Mouse (Mus musculus) ovary, postnatal 36 days (tissue): ENCODE measurements at regions not wholly inside any gene's neighbourhood (a gene's known extent, or its start where the extent isn't known, plus 50 kb on each side); places are given as distances from the start of the nearest gene placed in this dataset.

Source experiments
- DNase-seq: peaks from one replicate; pipeline ENCODE4 v3.0.0; 2022; ENCODE audit warnings: low spot score, mixed read lengths

GRCm38 (mm10) chr16:30118876-30119275, 54.7 kb downstream of the Hes1 start:
- no peak for DNase-seq

GRCm38 (mm10) chr16:30120330-30121265, 56.4 kb downstream of the Hes1 start:
- DNase-seq, result no peak

GRCm38 (mm10) chr16:30121596-30121995, 57.4 kb downstream of the Hes1 start:
- no peak for DNase-seq

- DNase-seq, result no peak
Observed at GRCm38 (mm10) chr16:30122211-30123070, 58.3 kb downstream of the Hes1 start.

- no peak for DNase-seq
Observed at GRCm38 (mm10) chr16:30127015-30127414, 62.8 kb downstream of the Hes1 start.

- no peak for DNase-seq
Observed at GRCm38 (mm10) chr16:30128787-30129186, 64.6 kb downstream of the Hes1 start.

GRCm38 (mm10) chr16:30129218-30130112, 65.3 kb downstream of the Hes1 start:
- no peak for DNase-seq

- no peak for DNase-seq
Observed at GRCm38 (mm10) chr16:30130113-30130471, 65.9 kb downstream of the Hes1 start.

GRCm38 (mm10) chr16:30132086-30132485, 67.9 kb downstream of the Hes1 start:
- no peak for DNase-seq

- peak; percentile 23 for DNase-seq
Observed at GRCm38 (mm10) chr16:30134642-30135165, 70.5 kb downstream of the Hes1 start.

GRCm38 (mm10) chr16:30136849-30137248, 72.7 kb downstream of the Hes1 start:
- DNase-seq, result no peak

- DNase-seq, result no peak
Observed at GRCm38 (mm10) chr16:30137812-30138211, 73.6 kb downstream of the Hes1 start.

GRCm38 (mm10) chr16:30144818-30145464, 80.8 kb downstream of the Hes1 start:
- no peak for DNase-seq

GRCm38 (mm10) chr16:30145465-30146207, 81.5 kb downstream of the Hes1 start:
- peak; percentile 26 for DNase-seq

- DNase-seq, result no peak
Observed at GRCm38 (mm10) chr16:30146208-30146525, 82.0 kb downstream of the Hes1 start.

GRCm38 (mm10) chr16:30147296-30147695, 83.1 kb downstream of the Hes1 start:
- DNase-seq, result no peak

- DNase-seq, result no peak
Observed at GRCm38 (mm10) chr16:30151104-30151503, 86.9 kb downstream of the Hes1 start.

GRCm38 (mm10) chr16:30155070-30155469, 90.9 kb downstream of the Hes1 start:
- DNase-seq, result no peak

GRCm38 (mm10) chr16:30155486-30156246, 91.5 kb downstream of the Hes1 start:
- no peak for DNase-seq

GRCm38 (mm10) chr16:30158184-30158583, 94.0 kb downstream of the Hes1 start:
- DNase-seq, result no peak
